Mouse (Mus musculus) stomach, postnatal 0 days (tissue): ENCODE results near the gene Camk2b. TPM values are rescaled to one million over a fixed set of nuclear protein-coding genes. Genes with fewer than 3 reads are reported as not detected.

Experiments
- ATAC-seq: fragments of 200-750 bp; cut with Nextera tagmentation; 2 replicates; pipeline ENCODE4 v1.8.0; 2017; ENCODE audit not compliant: low FRiP score, low TSS enrichment
- DNase-seq: peaks from one replicate; pipeline ENCODE4 v3.0.0-alpha.2; 2016; ENCODE audit warnings: low spot score
- H3K27ac ChIP-seq: fragments of 300-500 bp; sonication (generic); replicated peaks from 2 replicates; pipeline ENCODE4 v1.5.1; 2014; ENCODE audit warnings: mild to moderate bottlenecking, control low read depth
- H3K27me3 ChIP-seq: fragments of 300-500 bp; sonication (generic); 2 replicates; pipeline ENCODE4 v1.6.1; 2014; ENCODE audit warnings: low read length; ENCODE audit not compliant: control insufficient read depth, insufficient read depth
- H3K36me3 ChIP-seq: fragments of 300-500 bp; sonication (generic); 2 replicates; pipeline ENCODE4 v1.6.1; 2014; ENCODE audit warnings: low read length, mixed read lengths; ENCODE audit not compliant: control insufficient read depth, insufficient read depth
- H3K4me1 ChIP-seq: fragments of 300-500 bp; sonication (generic); replicated peaks from 2 replicates; pipeline ENCODE4 v1.6.1; 2014; ENCODE audit warnings: antibody characterized with exemption; ENCODE audit not compliant: control insufficient read depth, insufficient read depth
- H3K4me2 ChIP-seq: fragments of 300-500 bp; sonication (generic); replicated peaks from 2 replicates; pipeline ENCODE4 v1.6.1; 2014; ENCODE audit warnings: low read depth, mild to moderate bottlenecking, control low read depth, moderate library complexity
- H3K4me3 ChIP-seq: fragments of 300-500 bp; sonication (generic); 2 replicates; pipeline ENCODE4 v1.5.1; 2014; ENCODE audit warnings: low read depth, low read length, control low read depth
- H3K9ac ChIP-seq: fragments of 300-500 bp; sonication (generic); 2 replicates; pipeline ENCODE4 v1.6.1; 2014; ENCODE audit warnings: mild to moderate bottlenecking, low read length, control low read depth, mixed read lengths
- H3K9me3 ChIP-seq: fragments of 300-500 bp; sonication (generic); 2 replicates; pipeline ENCODE4 v1.6.1; 2016; ENCODE audit warnings: low read length; ENCODE audit not compliant: control insufficient read depth
- CTCF ChIP-seq: IDR thresholded peaks from 2 replicates; pipeline ENCODE4 v1.5.1; 2016; ENCODE audit warnings: antibody characterized with exemption, low read depth, mild to moderate bottlenecking, moderate library complexity
- EP300 ChIP-seq: optimal IDR thresholded peaks from 2 replicates; pipeline ENCODE3; 2016; ENCODE audit warnings: antibody characterized with exemption
- WGBS: fragments of 180-500 bp; shearing (Covaris S2); extraction: QIAGEN DNeasy Blood & Tissue Kit; methylation state at CpG from one replicate; pipeline ENCODE4 v1.1.7; 2014; 5-methylcytosine and 5-hydroxymethylcytosine counted together
- polyA plus RNA-seq: library from polyadenylated mRNA; unstranded; fragments of >200 nt; fragmentation: Nextera tagmentation; extraction: Ambion mirVana; gene quantifications from 2 replicates; pipeline ENCODE4 v1.2.1, GENCODE M21; 2015

Gene Camk2b
- polyA plus RNA-seq, 1 experiment from 2014 or later, result 4.2 TPM

- no peak overlapping the region for H3K9ac ChIP-seq
- DNase-seq (peak; percentile 51), ATAC-seq (no peak)
- H3K4me1 ChIP-seq, result peaks cover 5% of the 10 kb centered on the region
- TF ChIP-seq EP300 (no peak), CTCF (peak; percentile 66)
- no peaks in the 10 kb centered on the region for H3K36me3 ChIP-seq
- no peak overlapping the region for H3K4me2 ChIP-seq
- no peaks in the 10 kb centered on the region for H3K27me3 ChIP-seq
- H3K4me3 ChIP-seq, result no peak overlapping the region
- H3K27ac ChIP-seq, result no peak overlapping the region
- WGBS, result 40% methylated on average over 8 of the region's 8 CpGs
- H3K9me3 ChIP-seq, result no peaks in the 10 kb centered on the region
Observed at GRCm38 (mm10) chr11:5953130-5953765, 112.9 kb downstream of the Camk2b start.

DNA sequence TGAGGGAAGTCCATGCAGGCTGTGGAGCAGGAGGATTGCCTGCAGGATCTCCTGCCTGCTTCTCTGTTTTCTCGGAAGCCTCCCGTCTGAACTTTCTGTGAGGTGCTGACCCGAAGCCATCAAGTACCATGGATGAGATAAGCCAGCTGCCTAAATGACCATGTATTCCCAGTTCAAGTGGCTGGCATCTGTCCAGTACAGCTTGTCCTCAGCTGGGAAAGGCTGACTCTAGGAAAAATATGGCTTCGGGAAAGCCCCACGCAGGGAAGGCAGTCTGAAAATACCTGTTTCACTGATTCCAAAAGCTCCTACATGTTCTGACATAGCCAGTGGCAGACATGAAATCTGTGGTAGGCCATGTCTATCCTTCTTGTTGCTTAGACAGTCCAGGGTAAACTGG, 113.7 kb downstream of the Camk2b start:
- WGBS, result 36% methylated on average over 5 of the region's 5 CpGs
- DNase-seq, result no peak

GRCm38 (mm10) chr11:5949586-5950352, 116.4 kb downstream of the Camk2b start, which contains the start of gene Gck:
Gene Gck (minus strand): TSS chr11:5950081.
- H3K36me3 ChIP-seq, result no peaks in the 10 kb centered on the region
- H3K27ac ChIP-seq, result no peak within 1 kb of the TSS
- no peaks in the 10 kb centered on the region for H3K9me3 ChIP-seq
- H3K4me2 ChIP-seq, result no peak within 1 kb of the TSS
- TF ChIP-seq CTCF (no peak), EP300 (no peak)
- H3K4me1 ChIP-seq, result no peaks in the 10 kb centered on the region
- WGBS, result 56% methylated on average over 8 of the region's 8 CpGs
- DNase-seq (no peak), ATAC-seq (peak; percentile 25; the same call in 1 of the 2 replicates)
- no peaks in the 10 kb centered on the region for H3K27me3 ChIP-seq
- H3K4me3 ChIP-seq, result no peak within 1 kb of the TSS
- no peak within 1 kb of the TSS for H3K9ac ChIP-seq

More for the DNA sequence above, 113.7 kb downstream of the Camk2b start:
- no peak for TF ChIP-seq CTCF
- TF ChIP-seq EP300, result no peak
- Histone ChIP-seq H3K27ac (no peak overlapping the region), H3K36me3 (no peaks in the 10 kb centered on the region), H3K4me1 (peaks cover 5% of the 10 kb centered on the region), H3K27me3 (no peaks in the 10 kb centered on the region), H3K9me3 (no peaks in the 10 kb centered on the region), H3K4me3 (no peak overlapping the region), H3K9ac (no peak overlapping the region), H3K4me2 (no peak overlapping the region)
- no peak for ATAC-seq

GRCm38 (mm10) chr11:5948546-5949250, 117.5 kb downstream of the Camk2b start:
- TF ChIP-seq EP300 (no peak), CTCF (no peak)
- H3K9me3 ChIP-seq, result no peaks in the 10 kb centered on the region
- DNase-seq (no peak), ATAC-seq (no peak)
- no peak overlapping the region for H3K9ac ChIP-seq
- WGBS, result 51% methylated on average over 9 of the region's 10 CpGs
- no peaks in the 10 kb centered on the region for H3K4me1 ChIP-seq
- no peaks in the 10 kb centered on the region for H3K27me3 ChIP-seq
- H3K4me2 ChIP-seq, result no peak overlapping the region
- H3K36me3 ChIP-seq, result no peaks in the 10 kb centered on the region
- no peak overlapping the region for H3K4me3 ChIP-seq
- no peak overlapping the region for H3K27ac ChIP-seq

DNA sequence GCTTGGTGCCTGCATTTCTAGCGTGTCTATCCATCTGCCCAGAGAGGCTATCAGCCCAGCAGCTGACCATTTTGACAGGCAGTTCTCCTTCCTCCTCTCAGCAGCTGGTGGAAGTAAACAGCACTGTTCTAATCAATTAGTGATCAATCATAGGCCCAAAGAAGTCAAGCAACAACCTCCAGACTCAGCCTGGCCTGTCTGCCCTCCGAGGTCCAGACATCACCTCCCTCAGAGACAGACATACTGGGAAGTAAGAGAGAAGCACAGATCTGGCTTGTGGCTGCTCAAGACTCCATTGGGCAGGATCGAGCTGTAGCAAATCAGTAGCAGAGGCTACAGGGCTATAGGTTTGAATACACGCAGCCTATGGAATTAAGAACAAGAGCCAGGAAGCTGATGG, 118.4 kb downstream of the Camk2b start:
- Histone ChIP-seq H3K4me2 (no peak overlapping the region), H3K4me3 (no peak overlapping the region), H3K4me1 (no peaks in the 10 kb centered on the region), H3K9me3 (no peaks in the 10 kb centered on the region), H3K9ac (no peak overlapping the region), H3K27me3 (no peaks in the 10 kb centered on the region), H3K27ac (peak overlapping the region; percentile 30; the same call in 1 of the 2 replicates), H3K36me3 (no peaks in the 10 kb centered on the region)
- ATAC-seq (no peak), DNase-seq (no peak)
- 25% methylated on average over 4 of the region's 4 CpGs for WGBS
- no peak for TF ChIP-seq CTCF
